Mouse (Mus musculus): Measurements from ENCODE around the gene Rab39. TPM values are rescaled to one million over a fixed set of nuclear protein-coding genes. Genes with fewer than 3 reads are reported as not detected.
A peak's percentile ranks its signal among the peaks of the same experiment; 100 is the strongest.

Rab39 gene
- polyA plus RNA-seq, 1 experiment from 2014 or later, result 0.60 TPM

- Histone ChIP-seq H3K4me2 (ENCODE audit: low read depth, low read length) (peak overlapping the region; percentile 93), H3K27me3 (replicated peaks; ENCODE audit: control insufficient read depth, insufficient read depth, low read length) (no peaks in the 10 kb centered on the region), H3K9me3 (ENCODE audit: control insufficient read depth, low read length) (no peaks in the 10 kb centered on the region), H3K36me3 (ENCODE audit: control insufficient read depth, insufficient read depth, low read length) (peaks cover 4% of the 10 kb centered on the region; the same call in 1 of the 2 replicates), H3K27ac (replicated peaks; ENCODE audit: low read depth, low read length) (peak overlapping the region; percentile 98), H3K4me1 (ENCODE audit: control insufficient read depth, insufficient read depth, low read length) (peaks cover 20% of the 10 kb centered on the region), H3K4me3 (ENCODE audit: low read depth, low read length) (peak overlapping the region; percentile 97), H3K9ac (ENCODE audit: low read depth, low read length) (peak overlapping the region; percentile 99)
- DNase-seq (ENCODE audit: low spot score) (no peak), ATAC-seq (ENCODE audit: low read depth) (peak; percentile 4; the same call in 1 of the 2 replicates)
- WGBS, result 0% methylated on average over 25 of the region's 28 CpGs
Measured at GRCm38 (mm10) chr9:53666665-53667019, 39.4 kb downstream of the Rab39 start.

- peaks cover 4% of the 10 kb centered on the region; the same call in 1 of the 2 replicates for H3K36me3 ChIP-seq (ENCODE audit: control insufficient read depth, insufficient read depth, low read length)
- no peaks in the 10 kb centered on the region for H3K27me3 ChIP-seq (replicated peaks; ENCODE audit: control insufficient read depth, insufficient read depth, low read length)
- H3K27ac ChIP-seq (replicated peaks; ENCODE audit: low read depth, low read length), result no peak overlapping the region
- DNase-seq (ENCODE audit: low spot score) (no peak), ATAC-seq (ENCODE audit: low read depth) (no peak)
- H3K4me1 ChIP-seq (ENCODE audit: control insufficient read depth, insufficient read depth, low read length), result peaks cover 20% of the 10 kb centered on the region
- H3K9me3 ChIP-seq (ENCODE audit: control insufficient read depth, low read length), result no peaks in the 10 kb centered on the region
- H3K9ac ChIP-seq (ENCODE audit: low read depth, low read length), result no peak overlapping the region
- peak overlapping the region; percentile 93 for H3K4me2 ChIP-seq (ENCODE audit: low read depth, low read length)
- no peak overlapping the region for H3K4me3 ChIP-seq (ENCODE audit: low read depth, low read length)
Measured at GRCm38 (mm10) chr9:53665428-53665827, 40.6 kb downstream of the Rab39 start.

- H3K9me3 ChIP-seq (ENCODE audit: control insufficient read depth, low read length), result no peaks in the 10 kb centered on the region
- H3K4me2 ChIP-seq (ENCODE audit: low read depth, low read length), result no peak overlapping the region
- no peak overlapping the region for H3K4me3 ChIP-seq (ENCODE audit: low read depth, low read length)
- H3K9ac ChIP-seq (ENCODE audit: low read depth, low read length), result no peak overlapping the region
- DNase-seq (ENCODE audit: low spot score) (no peak), ATAC-seq (ENCODE audit: low read depth) (no peak)
- 74% methylated on average over 2 of the region's 2 CpGs for WGBS
- peaks cover 4% of the 10 kb centered on the region; the same call in 1 of the 2 replicates for H3K36me3 ChIP-seq (ENCODE audit: control insufficient read depth, insufficient read depth, low read length)
- no peaks in the 10 kb centered on the region for H3K27me3 ChIP-seq (replicated peaks; ENCODE audit: control insufficient read depth, insufficient read depth, low read length)
- no peak overlapping the region for H3K27ac ChIP-seq (replicated peaks; ENCODE audit: low read depth, low read length)
- H3K4me1 ChIP-seq (ENCODE audit: control insufficient read depth, insufficient read depth, low read length), result peaks cover 20% of the 10 kb centered on the region
Measured at GRCm38 (mm10) chr9:53664819-53665218, 41.2 kb downstream of the Rab39 start.

GRCm38 (mm10) chr9:53634796-53635195 lies 71.2 kb downstream of the Rab39 start:
- peaks cover 73% of the 10 kb centered on the region for H3K36me3 ChIP-seq (ENCODE audit: control insufficient read depth, insufficient read depth, low read length)
- H3K9me3 ChIP-seq (ENCODE audit: control insufficient read depth, low read length), result no peaks in the 10 kb centered on the region
- WGBS, result 95% methylated on average over 6 of the region's 6 CpGs
- no peak overlapping the region for H3K4me3 ChIP-seq (ENCODE audit: low read depth, low read length)
- H3K4me1 ChIP-seq (ENCODE audit: control insufficient read depth, insufficient read depth, low read length), result no peaks in the 10 kb centered on the region
- no peak overlapping the region for H3K4me2 ChIP-seq (ENCODE audit: low read depth, low read length)
- H3K9ac ChIP-seq (ENCODE audit: low read depth, low read length), result no peak overlapping the region
- no peak overlapping the region for H3K27ac ChIP-seq (replicated peaks; ENCODE audit: low read depth, low read length)
- ATAC-seq (ENCODE audit: low read depth), result no peak
- H3K27me3 ChIP-seq (replicated peaks; ENCODE audit: control insufficient read depth, insufficient read depth, low read length), result no peaks in the 10 kb centered on the region
- no peak for DNase-seq (ENCODE audit: low spot score)

Other genes starting within 250 kb of the Rab39 start
- gene Atm, start 169.5 kb downstream of the Rab39 start, polyA plus RNA-seq (2014; fragmentation: Nextera tagmentation; extraction: Ambion mirVana), result 10.9 and 12.8 TPM in 2 replicates
- gene Npat, start 169.2 kb downstream of the Rab39 start, polyA plus RNA-seq (2014; fragmentation: Nextera tagmentation; extraction: Ambion mirVana), result 20.6 and 22.6 TPM in 2 replicates
- gene Acat1, start 95.8 kb downstream of the Rab39 start, polyA plus RNA-seq (2014; fragmentation: Nextera tagmentation; extraction: Ambion mirVana), result 184 and 194 TPM in 2 replicates
- gene Cul5, start 36.2 kb downstream of the Rab39 start, polyA plus RNA-seq (2014; fragmentation: Nextera tagmentation; extraction: Ambion mirVana), result 41.2 and 44.6 TPM in 2 replicates
- gene Slc35f2, start 65.3 kb upstream of the Rab39 start, polyA plus RNA-seq (2014; fragmentation: Nextera tagmentation; extraction: Ambion mirVana), result 4.3 and 4.7 TPM in 2 replicates
- gene Sln, start 143.9 kb upstream of the Rab39 start, polyA plus RNA-seq (2014; fragmentation: Nextera tagmentation; extraction: Ambion mirVana), result 177 and 295 TPM in 2 replicates

Measured in embryonic facial prominence, embryonic 14.5 days (tissue).